Mouse (Mus musculus) megakaryocyte progenitor cell, adult 5-6 weeks (primary cell): ENCODE measurements around the gene Gm14326. TPM values are rescaled to one million over a fixed set of nuclear protein-coding genes. Genes with fewer than 3 reads are reported as not detected.
"Not testable (repeated sequence)": the region's sequence is repeated elsewhere in the genome, so short reads cannot be mapped to it uniquely, and the experiment has no call there.

Experiments used
- ATAC-seq: replicated peaks from 2 replicates; pipeline ENCODE4 v1.8.0; 2016; ENCODE audit warnings: mild to moderate bottlenecking, moderate TSS enrichment, inconsistent platforms; ENCODE audit not compliant: poor library complexity
- total RNA-seq, 2 experiments: library from RNA; stranded (forward) in 1 of 2; stranded (reverse) in 1 of 2; fragments of 157-497, 149-512 nt in 1 of 2; fragments of 200-1000 nt in 1 of 2; gene quantifications; 2 replicates each; pipeline versions ENCODE4 v1.2.3 to v1.2.4; 2015 to 2017

Gene Gm14326
- 27.8 and 34.6 TPM in 2 replicates for total RNA-seq (2015)
- total RNA-seq (2017), result 14.2 and 18.2 TPM in 2 replicates

GRCm38 (mm10) chr2:177957145-177957544 lies at the start of gene Gm14326:
TSS of gene Gm14326 (minus strand) at chr2:177957297.
- not testable (repeated sequence) for ATAC-seq

GRCm38 (mm10) chr2:177974814-177975213 lies 17.7 kb upstream of the Gm14326 start:
- not testable (repeated sequence) for ATAC-seq

- ATAC-seq, result 0 out of 2 replicates have a peak, but pooled peaks have one; percentile 17
These were observed 363 bp downstream of the Gm14326 start for GRCm38 (mm10) chr2:177956734-177957133.

- not testable (repeated sequence) for ATAC-seq
These were observed 31.5 kb downstream of the Gm14326 start, which contains the start of gene Zfp972 for GRCm38 (mm10) chr2:177925563-177926103. TSS of gene Zfp972 (minus strand) at chr2:177925613.

- not testable (repeated sequence) for ATAC-seq
These were observed 53.8 kb downstream of the Gm14326 start for GRCm38 (mm10) chr2:177903276-177903675.

GRCm38 (mm10) chr2:177898171-177898570 lies 58.9 kb downstream of the Gm14326 start:
- not testable (repeated sequence) for ATAC-seq

GRCm38 (mm10) chr2:177897046-177897578 lies 60.0 kb downstream of the Gm14326 start, which contains the start of gene Gm14327:
TSS of gene Gm14327 (plus strand) at chr2:177897096.
- not testable (repeated sequence) for ATAC-seq

GRCm38 (mm10) chr2:177887743-177888142 lies 69.4 kb downstream of the Gm14326 start:
- not testable (repeated sequence) for ATAC-seq

Other genes with a start within 250 kb of the Gm14326 start
- 2.2 and 5.4 TPM in 2 replicates for gene Gm14322, start 198.0 kb downstream of the Gm14326 start, total RNA-seq (2015)
- gene Gm14322, start 198.0 kb downstream of the Gm14326 start, total RNA-seq (2017), result 1.5 and 7.8 TPM in 2 replicates
- gene Gm14325, start 117.0 kb downstream of the Gm14326 start, total RNA-seq (2015), result 26.1 and 32.6 TPM in 2 replicates
- gene Gm14325, start 117.0 kb downstream of the Gm14326 start, total RNA-seq (2017), result 7.6 and 48.9 TPM in 2 replicates
- gene Gm14327, start 60.2 kb downstream of the Gm14326 start, total RNA-seq (2015), result 0.69 and 1.5 TPM in 2 replicates
- 1.5 and 3.3 TPM in 2 replicates for gene Gm14327, start 60.2 kb downstream of the Gm14326 start, total RNA-seq (2017)
- gene Zfp972, start 31.7 kb downstream of the Gm14326 start, total RNA-seq (2015), result 0.49 and 0.59 TPM in 2 replicates
- gene Zfp972, start 31.7 kb downstream of the Gm14326 start, total RNA-seq (2017), result 5.7 TPM in 1 of 2 replicates, not detected in the other
- gene Zfp971, start 66.0 kb upstream of the Gm14326 start, total RNA-seq (2015), result 58.4 and 64.9 TPM in 2 replicates
- gene Zfp971, start 66.0 kb upstream of the Gm14326 start, total RNA-seq (2017), result 23.0 and 42.4 TPM in 2 replicates
- gene Zfp931, start 121.2 kb upstream of the Gm14326 start, total RNA-seq (2015), result 14.6 and 15.5 TPM in 2 replicates
- 14.3 and 16.4 TPM in 2 replicates for gene Zfp931, start 121.2 kb upstream of the Gm14326 start, total RNA-seq (2017)
- 0.05 TPM in 1 of 2 replicates, not detected in the other for gene Phactr3, start 161.7 kb upstream of the Gm14326 start, total RNA-seq (2015)
- gene Phactr3, start 161.7 kb upstream of the Gm14326 start, total RNA-seq (2017), result not detected in 2 replicates